Mouse (Mus musculus) adrenal gland, postnatal 14 days (tissue): Measurements from ENCODE around the gene Itpa. TPM values are rescaled to one million over a fixed set of nuclear protein-coding genes. Genes with fewer than 3 reads are reported as not detected.

Experiments used
- DNase-seq: peaks from one replicate; pipeline ENCODE4 v3.0.0; 2021; ENCODE audit warnings: mixed read lengths
- total RNA-seq: library from RNA; stranded (reverse); gene quantifications from 2 replicates; pipeline ENCODE4 v1.2.3, GENCODE M21; 2021

Gene Itpa
- total RNA-seq, 1 experiment from 2014 or later, result 27.0 TPM

GRCm38 (mm10) chr2:130727752-130728151, 60.3 kb downstream of the Itpa start:
- no peak for DNase-seq

- DNase-seq, result no peak
Measured at GRCm38 (mm10) chr2:130728906-130729585, 61.6 kb downstream of the Itpa start.

GRCm38 (mm10) chr2:130730746-130731145, 63.3 kb downstream of the Itpa start:
- no peak for DNase-seq

Other genes with a start within 250 kb of the Itpa start
- gene Vps16, start 243.3 kb upstream of the Itpa start, total RNA-seq, result 51.3 and 54.4 TPM in 2 replicates
- 13.6 TPM in 2 replicates for gene Pced1a, start 242.9 kb upstream of the Itpa start, total RNA-seq
- gene Ptpra, start 217.3 kb upstream of the Itpa start, total RNA-seq, result 100 and 101 TPM in 2 replicates
- 54.5 and 63.2 TPM in 2 replicates for gene Mrps26, start 103.9 kb upstream of the Itpa start, total RNA-seq
- gene Oxt, start 91.4 kb upstream of the Itpa start, total RNA-seq, result not detected in 2 replicates
- not detected in 2 replicates for gene Avp, start 85.1 kb upstream of the Itpa start, total RNA-seq
- gene Fastkd5, start 37.6 kb upstream of the Itpa start, total RNA-seq, result 13.4 and 14.0 TPM in 2 replicates
- 5.1 and 5.6 TPM in 2 replicates for gene Ubox5, start 37.6 kb upstream of the Itpa start, total RNA-seq
- 9.5 and 11.1 TPM in 2 replicates for gene Lzts3, start 24.8 kb upstream of the Itpa start, total RNA-seq
- 137 and 148 TPM in 2 replicates for gene Ddrgk1, start 3.0 kb upstream of the Itpa start, total RNA-seq
- gene Slc4a11, start 29.9 kb downstream of the Itpa start, total RNA-seq, result 1.3 and 1.4 TPM in 2 replicates
- 36.3 and 43.6 TPM in 2 replicates for gene 4930402H24Rik, start 238.8 kb downstream of the Itpa start, total RNA-seq
- gene Atrn, start 238.9 kb downstream of the Itpa start, total RNA-seq, result 29.6 and 30.7 TPM in 2 replicates